19 mouse cellular contexts compared by ENCODE assay signal in the genomic region with DNA sequence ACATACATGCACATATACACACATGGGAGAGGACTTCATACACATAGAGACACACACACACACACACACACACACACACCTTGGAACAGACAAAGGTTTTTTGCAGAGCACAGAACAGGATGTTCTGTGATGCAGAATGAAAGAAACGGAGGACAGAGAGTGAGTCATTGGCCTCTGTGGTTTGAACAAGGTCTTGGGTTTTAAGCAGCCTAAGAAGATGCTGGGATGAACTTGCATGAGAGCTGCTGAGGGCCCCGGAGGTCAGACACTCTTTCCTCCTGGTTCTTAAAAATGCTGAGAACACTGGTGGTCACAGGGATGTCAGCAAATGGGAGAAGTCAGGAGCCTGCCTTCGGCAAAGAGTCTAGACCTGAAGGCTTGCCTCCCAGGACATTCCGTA.
"Had no signal": no experiment of that assay in that cellular context is flagged by ENCODE, and none has a peak within 500 bp of the region (broad histone marks: within the 10 kb centered on the region; RNA-seq: fewer than 3 reads in every experiment).

No protein-coding gene starts in this region.

- H3K4me2 ChIP-seq: limb, embryonic 13.5 days; liver, embryonic 12.5 days; liver, embryonic 15.5 days; lung, embryonic 15.5 days; midbrain, embryonic 11.5 days; stomach, embryonic 15.5 days had no signal

- H3K27ac ChIP-seq: kidney, postnatal 0 days; layer of hippocampus, adult 2 months; limb, embryonic 10.5 days; limb, embryonic 13.5 days; liver, embryonic 12.5 days; liver, embryonic 15.5 days; lung, embryonic 15.5 days; stomach, embryonic 15.5 days had no signal

- H3K9ac ChIP-seq: limb, embryonic 13.5 days; liver, embryonic 12.5 days; liver, embryonic 15.5 days; lung, embryonic 15.5 days; stomach, embryonic 15.5 days had no signal

- H3K4me3 ChIP-seq: layer of hippocampus, adult 2 months; limb, embryonic 10.5 days; limb, embryonic 13.5 days; liver, embryonic 12.5 days; liver, embryonic 15.5 days; lung, embryonic 15.5 days; stomach, embryonic 15.5 days had no signal

- H3K36me3 ChIP-seq: limb, embryonic 10.5 days; limb, embryonic 13.5 days; liver, embryonic 12.5 days; liver, embryonic 15.5 days; lung, embryonic 15.5 days; stomach, embryonic 15.5 days had no signal

- DNase-seq: kidney, postnatal 25 days; layer of hippocampus, adult 9-11 months; liver; lung, adult 18-20 months; lung, postnatal 10 days; lung, postnatal 4 days; midbrain, embryonic 14.5 days; right cerebral cortex, postnatal 25 days; spleen, adult 18-20 months; thymus, postnatal 25 days had no signal

- H3K27me3 ChIP-seq: limb, embryonic 13.5 days; liver, embryonic 12.5 days; liver, embryonic 15.5 days; lung, embryonic 15.5 days; stomach, embryonic 15.5 days had no signal

- ATAC-seq: liver, embryonic 12.5 days had no signal

- H3K9me3 ChIP-seq: limb, embryonic 10.5 days; limb, embryonic 13.5 days; liver, embryonic 12.5 days; liver, embryonic 15.5 days; lung, embryonic 15.5 days; stomach, embryonic 15.5 days had no signal

- H3K4me1 ChIP-seq: limb, embryonic 10.5 days; limb, embryonic 13.5 days; liver, embryonic 12.5 days; liver, embryonic 15.5 days; lung, embryonic 15.5 days; stomach, embryonic 15.5 days had no signal
